Mouse (Mus musculus) ES-E14 (cell line): ENCODE data around the gene Usf2.

Experiments
- HCFC1 ChIP-seq: IDR thresholded peaks from 2 replicates; pipeline ENCODE4 v1.6.1; 2012; ENCODE audit warnings: low read length, inconsistent platforms, borderline replicate concordance; ENCODE audit not compliant: insufficient read depth
- ZC3H11A ChIP-seq: IDR thresholded peaks from 2 replicates; pipeline ENCODE4 v1.6.1; 2012; ENCODE audit warnings: low read depth, mild to moderate bottlenecking, inconsistent platforms, low read length, borderline replicate concordance

DNA sequence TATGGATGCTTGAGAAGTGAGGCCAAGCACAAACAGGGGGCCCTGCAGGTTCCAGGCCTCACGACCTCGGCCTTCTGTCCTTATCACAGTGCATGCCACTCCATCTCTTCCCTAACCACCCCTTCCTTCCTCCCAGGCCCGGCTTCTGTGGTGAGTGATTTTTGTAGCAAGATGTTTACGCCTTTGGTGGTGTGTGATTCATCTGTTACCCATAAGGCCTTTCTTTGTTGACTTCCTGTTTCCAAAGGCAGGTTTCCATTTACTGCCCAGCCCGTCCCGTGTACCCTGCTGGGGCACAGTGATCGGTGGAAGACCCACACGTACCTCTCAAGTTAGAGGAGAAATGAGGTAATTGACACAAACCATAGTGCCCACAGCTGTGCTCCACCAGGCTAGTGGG lies 46.0 kb upstream of the Usf2 start:
- no peak for TF ChIP-seq HCFC1
- TF ChIP-seq ZC3H11A: no peak
